ENCODE assay signal across 8 mouse cellular contexts in the genomic region with DNA sequence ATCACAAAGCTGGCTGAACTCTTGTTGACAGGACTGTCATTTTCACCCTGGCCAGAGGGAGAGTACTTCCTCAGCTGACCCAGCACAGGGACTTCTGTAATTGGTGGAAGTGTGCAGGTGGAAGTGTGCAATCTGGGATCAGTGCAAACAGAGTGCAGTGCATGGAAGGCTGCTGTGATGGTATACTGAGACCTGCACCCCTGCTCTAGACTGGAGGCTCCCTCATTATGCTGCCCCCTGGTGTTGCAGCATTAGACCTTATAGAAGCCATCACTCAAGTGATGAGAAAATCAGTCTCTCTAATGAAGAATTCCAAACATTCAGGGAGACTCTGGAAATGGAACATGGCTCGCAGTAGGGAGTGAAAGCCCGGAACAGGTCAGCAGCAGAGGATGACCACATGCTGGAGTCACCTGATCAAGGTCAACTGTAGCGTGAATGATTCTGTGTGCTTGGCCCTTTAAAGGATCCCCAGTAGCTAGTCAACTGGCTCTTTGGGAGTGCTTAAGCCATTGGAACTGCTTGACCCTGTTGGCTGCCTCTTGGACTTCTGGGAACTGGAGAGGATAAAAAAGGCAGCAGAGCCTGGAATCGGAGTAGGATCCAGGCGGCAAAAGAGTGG. TPM values are rescaled to one million over a fixed set of nuclear protein-coding genes. Genes with fewer than 3 reads are reported as not detected.
DNase-seq lines count a peak whose midpoint lies in the region; ATAC-seq lines count a peak whose summit lies in the region.
"Had no signal": no experiment of that assay in that cellular context is flagged by ENCODE, and none has a peak within 500 bp of the region (broad histone marks: within the 10 kb centered on the region; RNA-seq: fewer than 3 reads in every experiment).

No protein-coding gene starts in this region.

- 0 out of 2 replicates have a peak, but pooled peaks cover 5% of the 10 kb centered on the region for H3K4me1 ChIP-seq in embryonic facial prominence, embryonic 13.5 days
- H3K4me1 ChIP-seq in forebrain, embryonic 10.5 days: peaks cover 28% of the 10 kb centered on the region
- H3K4me1 ChIP-seq: stomach, embryonic 15.5 days had no signal

- DNase-seq in urinary bladder, postnatal 14 days (ENCODE audit: low spot score): peak; percentile 31
- DNase-seq in urinary bladder, postnatal 4 days (ENCODE audit: low spot score in 2 of 2): no peak
- peak; percentile 45 to 47 for DNase-seq in kidney, postnatal 25 days
- DNase-seq in cerebellum, adult 18-20 months: no peak
- no peak for DNase-seq in frontal cortex, postnatal 25 days (ENCODE audit: low spot score in 2 of 2)
- DNase-seq in forebrain, embryonic 10.5 days (ENCODE audit: extremely low spot score, low spot score): no peak

- H3K4me2 ChIP-seq in embryonic facial prominence, embryonic 13.5 days: no peak overlapping the region
- H3K4me2 ChIP-seq: stomach, embryonic 15.5 days had no signal

- no peak overlapping the region for H3K27ac ChIP-seq in embryonic facial prominence, embryonic 13.5 days
- H3K27ac ChIP-seq in forebrain, embryonic 10.5 days: no peak overlapping the region
- H3K27ac ChIP-seq: stomach, embryonic 15.5 days had no signal

- H3K9ac ChIP-seq in embryonic facial prominence, embryonic 13.5 days: peak overlapping the region; percentile 11; the same call in 1 of the 2 replicates
- H3K9ac ChIP-seq: stomach, embryonic 15.5 days had no signal

- no peaks in the 10 kb centered on the region; the same call in 1 of the 2 replicates for H3K27me3 ChIP-seq in embryonic facial prominence, embryonic 13.5 days
- no peaks in the 10 kb centered on the region for H3K27me3 ChIP-seq in forebrain, embryonic 10.5 days (ENCODE audit: poor library complexity, severe bottlenecking)
- H3K27me3 ChIP-seq: stomach, embryonic 15.5 days had no signal

- H3K4me3 ChIP-seq in embryonic facial prominence, embryonic 13.5 days: no peak overlapping the region
- H3K4me3 ChIP-seq in forebrain, embryonic 10.5 days: no peak overlapping the region
- H3K4me3 ChIP-seq: stomach, embryonic 15.5 days had no signal

- no peaks in the 10 kb centered on the region for H3K36me3 ChIP-seq in embryonic facial prominence, embryonic 13.5 days
- no peaks in the 10 kb centered on the region for H3K36me3 ChIP-seq in forebrain, embryonic 10.5 days (replicated peaks)
- H3K36me3 ChIP-seq: stomach, embryonic 15.5 days had no signal

- no peak for ATAC-seq in embryonic facial prominence, embryonic 13.5 days (ENCODE audit: insufficient number of reproducible peaks, insufficient read depth, low FRiP score, low TSS enrichment, low read depth)

- no peaks in the 10 kb centered on the region for H3K9me3 ChIP-seq in embryonic facial prominence, embryonic 13.5 days
- H3K9me3 ChIP-seq in forebrain, embryonic 10.5 days: no peaks in the 10 kb centered on the region
- H3K9me3 ChIP-seq: stomach, embryonic 15.5 days had no signal

- 53% methylated on average over 5 of the region's 5 CpGs for WGBS in embryonic facial prominence, embryonic 13.5 days
- WGBS in forebrain, embryonic 10.5 days: 72% methylated on average over 5 of the region's 5 CpGs

RNA-seq across cellular contexts. Expression of a gene that starts 28.3 kb away (rescaled TPM):
- polyA plus RNA-seq in embryonic facial prominence, embryonic 13.5 days (2015; fragmentation: Nextera tagmentation; extraction: Ambion mirVana): 4.8 and 7.3 TPM in 2 replicates
- 1.1 and 1.3 TPM in 2 replicates for polyA plus RNA-seq in forebrain, embryonic 10.5 days (2016; fragmentation: Nextera tagmentation; extraction: Ambion mirVana)

RNA-seq across cellular contexts. Expression of a gene that starts 43.7 kb away (rescaled TPM):
- 0.92 and 1.0 TPM in 2 replicates for polyA plus RNA-seq in embryonic facial prominence, embryonic 13.5 days (2015; fragmentation: Nextera tagmentation; extraction: Ambion mirVana)
- polyA plus RNA-seq in forebrain, embryonic 10.5 days (2016; fragmentation: Nextera tagmentation; extraction: Ambion mirVana): 0.55 and 0.89 TPM in 2 replicates

RNA-seq across cellular contexts. Expression of a gene that starts 59.6 kb away (rescaled TPM):
- 4.3 and 4.4 TPM in 2 replicates for polyA plus RNA-seq in embryonic facial prominence, embryonic 13.5 days (2015; fragmentation: Nextera tagmentation; extraction: Ambion mirVana)
- 4.9 and 6.6 TPM in 2 replicates for polyA plus RNA-seq in forebrain, embryonic 10.5 days (2016; fragmentation: Nextera tagmentation; extraction: Ambion mirVana)

Comparison
In these comparisons a context has a peak if more than half of its experiments do, and no peak if none do; other contexts are left out.
1. DNase-seq: peak in urinary bladder, postnatal 14 days (single experiment) and kidney, postnatal 25 days (2 of 2); none in urinary bladder, postnatal 4 days (0 of 2), cerebellum, adult 18-20 months (0 of 2), frontal cortex, postnatal 25 days (0 of 2) and forebrain, embryonic 10.5 days (single experiment).